Mouse (Mus musculus): ENCODE data around the gene Aanat. TPM values are rescaled to one million over a fixed set of nuclear protein-coding genes. Genes with fewer than 3 reads are reported as not detected.

The Aanat gene
- total and polyA plus RNA-seq, 3 experiments = not detected

DNA sequence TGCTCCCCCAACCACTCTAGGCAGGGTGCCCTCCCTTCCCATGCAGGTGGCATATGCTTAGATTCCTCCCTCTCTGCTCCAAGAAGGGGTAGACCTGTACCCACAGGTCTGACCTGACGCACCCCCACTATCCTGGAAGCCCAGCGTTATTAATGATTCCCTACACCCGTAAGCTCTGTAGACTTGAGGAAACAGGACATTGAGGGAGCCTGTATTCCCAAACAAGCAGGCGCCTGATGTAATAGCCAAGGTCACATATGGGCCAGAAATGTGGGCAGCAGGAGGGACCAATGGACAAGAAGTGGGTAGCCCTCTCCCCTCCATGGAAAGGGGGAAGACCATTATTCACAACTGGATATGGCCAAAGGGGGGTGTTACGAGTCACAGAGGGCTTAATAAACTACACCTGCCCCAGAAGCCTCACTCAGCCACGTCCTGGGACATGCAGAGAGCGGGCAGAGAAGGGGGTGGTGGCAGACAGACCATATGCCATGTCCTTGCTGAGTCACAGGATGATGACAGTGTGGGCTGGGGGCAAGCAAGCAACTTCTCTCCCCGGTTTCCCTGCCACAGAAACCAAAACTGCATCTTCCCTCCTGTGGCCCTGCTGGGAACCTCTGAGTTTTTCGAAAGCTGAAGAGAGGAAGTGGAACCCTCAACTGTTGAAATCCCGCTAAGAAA is 30.3 kb downstream of the Aanat start:
- DNase-seq (ENCODE audit: extremely low read depth) = peak; percentile 78
- dilution Hi-C loops (cut with MboI; ENCODE audit: extremely low pct_ligation_motif_present, extremely low pct_unique_long_range_greater_than_20kb, low sequenced_read_pairs) = no loop called here
- Histone ChIP-seq H3K27me3 (replicated peaks) (no peaks in the 10 kb centered on the region), H3K9me3 (replicated peaks; ENCODE audit: low read length) (peaks cover 4% of the 10 kb centered on the region), H3K36me3 (replicated peaks in 1 of 2; ENCODE audit: control insufficient read depth in 1 of 2, insufficient read depth in 1 of 2, low read length in 1 of 2) (peaks cover 0 to 24% of the 10 kb centered on the region in 2 experiments), H3K4me3 (replicated peaks in 1 of 3; ENCODE audit: low read depth in 2 of 3, low read length in 2 of 3, poor library complexity in 1 of 3) (peak overlapping the region in 2 of 3 experiments; percentile 18 to 31), H3K4me2 (ENCODE audit: insufficient read depth, low read depth, poor library complexity, severe bottlenecking) (peak overlapping the region; percentile 55), H3K4me1 (ENCODE audit: control insufficient read depth in 1 of 2, insufficient read depth in 2 of 2) (peaks cover 54 to 87% of the 10 kb centered on the region in 2 experiments), H3K27ac (ENCODE audit: insufficient read depth, low read depth) (peak overlapping the region; percentile 85), H3K9ac (ENCODE audit: insufficient read depth, low read depth) (peak overlapping the region; percentile 50), H3K79me2 (replicated peaks; ENCODE audit: control insufficient read depth, extremely low read depth, insufficient read depth, poor library complexity, severe bottlenecking) (no peaks in the 10 kb centered on the region)
- peak; percentile 50; the same call in 1 of the 2 replicates for TF ChIP-seq TCF12 (IDR thresholded peaks at IDR 0.05; ENCODE audit: low read depth, low read length)
- no peak for TF ChIP-seq GABPA (IDR thresholded peaks at IDR 0.05; ENCODE audit: insufficient replicate concordance, low read depth, low read length)
- no peak for TF ChIP-seq RAD21 (IDR thresholded peaks at IDR 0.05; ENCODE audit: low read depth, low read length)
- TF ChIP-seq KAT2A (IDR thresholded peaks at IDR 0.05; ENCODE audit: insufficient replicate concordance, low read length) = no peak
- no peak for TF ChIP-seq RCOR1 (conservative IDR thresholded peaks at IDR 0.05; ENCODE audit: low read depth, low read length)
- TF ChIP-seq BHLHE40 (IDR thresholded peaks at IDR 0.05; ENCODE audit: low read depth, low read length) = 0 out of 2 replicates have a peak, but pooled peaks have one; percentile 28
- no peak for TF ChIP-seq PAX5 (IDR thresholded peaks at IDR 0.05; ENCODE audit: low read length)
- TF ChIP-seq IRF4 (IDR thresholded peaks at IDR 0.05; ENCODE audit: low read depth, low read length) = peak; percentile 68
- TF ChIP-seq USF2 (conservative IDR thresholded peaks at IDR 0.05; ENCODE audit: low read depth, low read length) = no peak
- TF ChIP-seq MXI1 (IDR thresholded peaks at IDR 0.05; ENCODE audit: low read depth, low read length) = no peak; the same call in 1 of the 2 replicates
- peak; percentile 46 for TF ChIP-seq EP300 (IDR thresholded peaks at IDR 0.05; ENCODE audit: low read length)
- TF ChIP-seq HCFC1 (IDR thresholded peaks at IDR 0.05; ENCODE audit: low read depth, low read length) = no peak
- no peak for TF ChIP-seq ZNF384 (IDR thresholded peaks at IDR 0.05; ENCODE audit: low read depth, low read length)
- no peak for TF ChIP-seq E2F4 (IDR thresholded peaks at IDR 0.05; ENCODE audit: insufficient replicate concordance, low read depth, low read length)
- no peak for TF ChIP-seq JUND (conservative IDR thresholded peaks at IDR 0.05; ENCODE audit: low read depth, low read length)
- TF ChIP-seq POLR2AphosphoS2 (IDR thresholded peaks at IDR 0.05; ENCODE audit: low read depth, low read length) = no peak
- TF ChIP-seq JUN (IDR thresholded peaks at IDR 0.05; ENCODE audit: insufficient read depth, low read depth, low read length) = no peak
- no peak for TF ChIP-seq ZMIZ1 (IDR thresholded peaks at IDR 0.05; ENCODE audit: low read depth, low read length)
- TF ChIP-seq ELF1 (IDR thresholded peaks at IDR 0.05; ENCODE audit: low read depth, low read length) = no peak
- no peak for TF ChIP-seq ZC3H11A (IDR thresholded peaks at IDR 0.05; ENCODE audit: low read depth, low read length)
- TF ChIP-seq UBTF (IDR thresholded peaks at IDR 0.05; ENCODE audit: low read depth, low read length) = no peak
- peak; percentile 72; the same call in 1 of the 2 replicates for TF ChIP-seq MAFK (IDR thresholded peaks at IDR 0.05; ENCODE audit: insufficient replicate concordance, low read length)
- no peak; the same call in 1 of the 2 replicates for TF ChIP-seq NELFE (IDR thresholded peaks at IDR 0.05; ENCODE audit: low read depth, low read length)
- TF ChIP-seq MYC (IDR thresholded peaks at IDR 0.05; ENCODE audit: low read depth, low read length) = no peak
- TF ChIP-seq SIN3A (IDR thresholded peaks at IDR 0.05; ENCODE audit: low read length) = no peak
- no peak for TF ChIP-seq CTCF (conservative IDR thresholded peaks at IDR 0.05 in 1 of 2, IDR thresholded peaks at IDR 0.05 in 1 of 2; ENCODE audit: low read depth in 2 of 2, low read length in 2 of 2)
- TF ChIP-seq ZKSCAN1 (IDR thresholded peaks at IDR 0.05; ENCODE audit: borderline replicate concordance, low read depth, low read length) = no peak
- no peak for TF ChIP-seq USF1 (IDR thresholded peaks at IDR 0.05; ENCODE audit: low read depth, low read length)
- TF ChIP-seq TBP (conservative IDR thresholded peaks at IDR 0.05; ENCODE audit: low read depth, low read length) = no peak
- TF ChIP-seq ETS1 (conservative IDR thresholded peaks at IDR 0.05; ENCODE audit: low read depth, low read length) = peak; percentile 54
- TF ChIP-seq MAX (IDR thresholded peaks at IDR 0.05; ENCODE audit: low read length) = peak; percentile 52; the same call in 1 of the 2 replicates
- no peak for TF ChIP-seq SMC3 (IDR thresholded peaks at IDR 0.05; ENCODE audit: low read depth, low read length)
- no peak for TF ChIP-seq NRF1 (IDR thresholded peaks at IDR 0.05; ENCODE audit: low read depth, low read length)
- no peak for TF ChIP-seq POLR2A (IDR thresholded peaks at IDR 0.05; ENCODE audit: low read depth, low read length)
- no peak for TF ChIP-seq CHD2 (IDR thresholded peaks at IDR 0.05; ENCODE audit: low read length)
- no peak for TF ChIP-seq CHD1 (IDR thresholded peaks at IDR 0.05; ENCODE audit: low read depth, low read length)
- TF ChIP-seq MAZ (IDR thresholded peaks at IDR 0.05; ENCODE audit: low read depth, low read length) = 0 out of 2 replicates have a peak, but pooled peaks have one; percentile 54
- TF ChIP-seq MEF2A (IDR thresholded peaks at IDR 0.05; ENCODE audit: borderline replicate concordance, low read depth, low read length) = no peak
- in situ Hi-C loops (cut with MboI; ENCODE audit: low pct_ligation_motif_present, low pct_unique_long_range_greater_than_20kb, low sequenced_read_pairs) = no loop called here
